Mouse (Mus musculus) lung, postnatal 10 days (tissue): Measurements from ENCODE around the gene Anapc10.
"Not testable (repeated sequence)": the region's sequence is repeated elsewhere in the genome, so short reads cannot be mapped to it uniquely, and the experiment has no call there.

Source experiments
- DNase-seq: peaks from one replicate; pipeline ENCODE4 v3.0.0; 2021

The Anapc10 gene

DNA sequence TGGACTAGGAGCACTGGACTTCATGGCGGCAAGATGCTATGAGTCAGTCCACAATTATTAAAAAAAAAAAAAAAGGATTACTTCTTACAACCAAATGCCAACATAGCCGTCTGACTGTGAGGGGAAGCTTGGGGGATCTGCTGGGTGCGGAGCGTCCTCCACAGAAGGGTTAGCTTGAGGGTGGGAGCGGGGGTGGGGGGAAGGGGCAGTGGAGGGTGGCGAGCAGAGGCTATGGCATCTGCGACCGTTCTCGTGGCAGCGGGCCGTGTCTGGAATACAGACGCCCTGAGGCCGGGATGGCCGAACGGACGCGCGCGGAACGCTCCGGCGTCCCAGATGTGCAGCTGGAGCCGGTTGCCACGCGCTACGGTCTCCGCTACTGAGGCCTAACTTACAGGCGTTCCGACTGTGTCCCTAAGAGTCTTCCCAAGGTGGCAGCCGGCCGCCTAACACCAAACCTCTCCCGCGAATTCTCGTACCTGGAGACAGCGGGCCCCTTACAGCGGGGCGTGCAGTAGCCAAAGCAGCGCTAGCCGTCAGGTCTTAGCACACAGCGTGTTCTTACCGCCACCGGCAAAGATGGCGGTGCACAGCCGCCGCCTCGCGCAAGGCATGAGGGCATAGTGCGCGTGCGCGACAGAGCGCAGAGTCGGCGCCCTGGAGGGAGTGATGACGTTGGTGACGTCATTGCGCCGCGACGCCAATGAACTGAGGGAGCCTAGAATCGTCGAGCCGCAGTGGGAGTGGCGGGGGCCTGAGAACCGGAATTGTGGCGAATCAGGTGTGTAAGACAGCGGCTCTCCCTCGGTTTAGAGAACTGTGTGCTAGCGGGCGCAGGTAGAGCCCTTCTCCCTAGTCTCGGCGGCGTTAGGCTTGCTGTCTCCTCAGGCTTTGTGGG lies at the start of gene Anapc10, which contains the start of gene Abce1:
Gene Anapc10 (plus strand): TSS at position 757 of the 898 bp plus-strand sequence.
Gene Abce1 (minus strand): TSS at position 677 of the 898 bp plus-strand sequence.
- peak; percentile 98 for DNase-seq

DNA sequence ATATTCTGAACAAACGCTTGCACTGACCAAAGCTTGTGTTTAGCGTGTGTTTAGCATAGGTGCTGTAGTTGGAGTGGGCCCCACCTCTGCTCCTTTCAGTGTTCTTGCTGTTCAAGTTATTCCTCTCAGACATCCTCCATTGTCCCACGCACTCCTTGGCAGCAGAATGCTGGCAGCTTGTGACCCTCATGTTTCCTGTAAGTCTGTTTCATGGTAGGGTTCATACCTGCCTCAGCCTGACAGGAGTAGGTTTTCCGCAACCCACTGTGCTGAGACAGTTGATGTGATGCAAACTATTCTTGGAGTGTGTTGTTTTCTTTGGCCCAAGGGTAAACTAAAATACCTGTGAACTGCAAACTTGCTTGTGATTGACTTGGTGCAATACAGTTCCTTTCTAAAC lies 35.2 kb upstream of the Anapc10 start:
- no peak for DNase-seq

DNA sequence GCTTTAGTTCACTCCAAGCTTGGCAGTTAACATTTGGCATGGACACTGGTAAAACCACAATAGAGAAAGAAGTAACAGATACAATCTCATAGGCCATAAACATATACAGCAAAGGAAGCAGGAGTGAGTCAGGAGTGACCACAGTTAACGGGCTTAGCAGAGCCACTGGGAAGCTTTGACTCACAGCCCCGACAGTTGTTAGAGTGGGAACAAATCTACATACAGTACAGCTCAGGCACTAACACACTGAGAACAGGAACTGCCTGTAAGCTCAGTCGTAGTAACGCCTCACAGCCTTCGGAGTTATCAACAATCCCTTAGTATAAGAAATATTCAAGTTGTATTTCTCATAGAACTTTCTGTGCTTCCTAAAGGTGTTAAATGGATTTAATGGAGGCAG lies 32.6 kb upstream of the Anapc10 start:
- no peak for DNase-seq

DNA sequence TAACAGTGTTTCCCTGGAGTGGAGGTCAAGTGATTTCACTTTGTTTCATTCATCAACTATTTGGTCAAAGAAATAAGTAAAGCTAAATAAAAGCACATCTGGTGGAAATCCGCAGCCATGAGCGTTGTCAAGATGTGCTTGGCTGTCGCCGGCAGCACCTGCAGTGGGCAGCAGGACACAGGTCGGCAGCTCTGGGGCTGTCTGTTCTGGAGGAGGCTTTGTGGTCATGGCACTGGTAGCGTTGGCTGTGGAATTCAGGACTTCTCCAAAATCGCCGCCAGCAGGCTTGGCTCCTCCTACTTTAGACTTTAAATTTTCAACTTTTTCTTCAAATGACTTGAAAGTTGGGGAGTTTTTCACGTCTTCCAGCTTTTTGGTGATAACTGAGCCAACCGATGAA lies 31.5 kb upstream of the Anapc10 start:
- not testable (repeated sequence) for DNase-seq

DNA sequence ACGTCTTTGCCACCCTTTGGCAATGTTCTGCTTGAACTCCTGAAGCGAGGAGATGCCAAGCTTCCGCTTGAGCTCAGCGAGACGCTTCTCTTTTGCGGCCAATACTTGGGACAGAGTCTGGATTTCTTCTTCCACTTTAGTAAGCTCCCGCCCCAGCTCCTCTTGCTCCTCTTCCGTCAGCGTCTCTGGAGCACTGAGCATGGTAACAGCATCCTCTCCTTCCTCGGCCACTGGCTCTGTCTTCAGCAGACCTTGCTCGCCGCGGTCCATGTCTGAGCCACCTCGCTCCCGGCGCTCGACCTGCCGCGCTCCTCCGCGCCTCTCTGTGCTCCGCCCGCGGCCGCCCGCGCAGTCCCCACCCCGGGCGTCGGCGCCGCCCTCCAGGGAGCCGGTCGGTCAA lies 31.1 kb upstream of the Anapc10 start:
- DNase-seq: peak; percentile 21

DNA sequence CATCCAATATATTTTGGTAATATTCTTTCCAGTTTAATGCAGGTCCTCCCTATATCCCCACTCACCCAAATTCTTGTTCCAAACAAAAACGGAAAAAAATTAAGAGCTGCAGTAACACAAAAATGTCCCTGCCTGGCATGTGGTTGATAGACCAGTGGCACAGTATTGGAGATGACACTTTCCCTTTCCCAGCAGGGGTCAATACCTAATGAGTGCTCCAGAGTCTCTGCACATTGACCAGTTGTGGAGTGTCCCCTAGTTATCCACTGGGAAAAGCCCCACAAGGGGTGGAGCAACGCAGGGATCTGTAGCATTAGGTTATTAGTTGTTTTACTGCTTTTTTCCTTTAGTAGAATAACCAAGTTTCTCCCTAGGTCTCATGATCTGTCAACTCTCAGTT lies 30.7 kb upstream of the Anapc10 start:
- DNase-seq: no peak

DNA sequence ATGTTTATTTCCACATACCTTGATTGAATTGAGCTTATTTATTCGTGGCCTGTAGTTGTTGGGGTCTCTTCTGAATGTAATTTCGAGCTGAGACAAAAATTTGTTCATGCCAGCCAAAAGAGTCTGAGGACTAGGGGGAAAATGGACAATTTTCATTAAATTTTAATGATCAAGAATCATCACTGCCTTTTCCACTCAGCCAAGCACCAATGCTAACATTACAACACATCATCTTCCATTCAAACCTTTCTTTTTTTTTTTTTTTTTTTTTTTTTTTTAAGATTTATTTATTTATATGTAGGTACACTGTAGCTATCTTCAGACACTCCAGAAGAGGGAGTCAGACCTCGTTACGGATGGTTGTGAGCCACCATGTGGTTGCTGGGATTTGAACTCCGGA lies 25.7 kb upstream of the Anapc10 start:
- not testable (repeated sequence) for DNase-seq

DNA sequence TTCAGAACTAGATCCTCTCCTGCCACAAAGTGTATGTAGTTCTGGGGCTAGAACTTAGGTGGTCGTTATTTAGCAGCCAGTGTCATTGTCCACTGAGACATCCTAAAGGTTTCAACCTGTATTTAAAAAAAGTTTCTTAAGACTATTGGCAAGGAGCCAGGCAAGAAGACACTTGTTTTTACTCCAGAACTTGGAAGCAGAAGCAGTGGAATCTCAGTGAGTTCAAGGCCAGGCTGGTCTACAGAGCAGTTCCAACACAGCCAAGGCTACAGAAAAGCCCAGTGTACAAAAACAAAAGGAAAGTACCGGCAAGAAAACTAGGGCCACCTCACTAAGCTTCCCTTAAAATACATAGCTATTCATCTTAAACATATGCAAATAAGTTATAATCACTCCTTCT lies 19.1 kb upstream of the Anapc10 start:
- DNase-seq: no peak

DNA sequence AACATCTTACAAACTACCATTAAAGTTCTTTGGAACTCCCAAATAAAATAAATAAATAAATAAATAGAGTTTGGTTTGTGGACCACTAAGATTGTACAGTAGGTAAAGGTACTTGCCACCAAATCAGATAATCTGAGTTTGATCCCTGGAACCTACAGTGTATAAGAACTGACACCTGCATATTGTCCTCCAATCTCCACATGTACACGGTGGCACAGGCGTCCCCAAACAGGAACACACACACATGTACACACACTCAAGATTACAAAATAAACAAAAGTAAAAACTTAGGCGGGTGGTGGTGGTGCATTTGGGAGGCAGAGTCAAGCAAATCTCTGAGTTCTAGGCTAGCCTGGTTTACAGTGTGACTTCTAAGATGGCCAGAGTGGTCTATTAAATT lies 4.9 kb upstream of the Anapc10 start:
- DNase-seq: no peak

DNA sequence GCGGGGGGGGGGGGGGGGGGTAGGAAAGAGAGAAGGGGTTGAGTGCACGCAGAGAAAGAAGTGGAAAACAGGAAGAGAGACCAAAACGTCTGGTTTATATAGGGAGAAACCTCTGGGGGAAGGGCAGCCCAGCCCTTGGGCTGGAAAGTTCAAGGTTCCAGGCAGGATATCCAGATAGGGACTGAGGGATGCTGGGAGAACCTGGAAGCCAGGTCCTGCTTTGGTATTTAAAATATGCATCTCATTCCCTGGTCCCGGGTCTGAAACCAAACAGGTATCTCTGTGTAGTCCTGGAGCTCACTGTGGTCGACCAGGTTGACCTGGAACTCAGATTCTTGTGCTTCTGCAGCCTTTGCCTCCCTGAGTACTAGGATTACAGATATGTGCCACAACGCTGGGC lies 1.1 kb downstream of the Anapc10 start:
- DNase-seq: no peak

DNA sequence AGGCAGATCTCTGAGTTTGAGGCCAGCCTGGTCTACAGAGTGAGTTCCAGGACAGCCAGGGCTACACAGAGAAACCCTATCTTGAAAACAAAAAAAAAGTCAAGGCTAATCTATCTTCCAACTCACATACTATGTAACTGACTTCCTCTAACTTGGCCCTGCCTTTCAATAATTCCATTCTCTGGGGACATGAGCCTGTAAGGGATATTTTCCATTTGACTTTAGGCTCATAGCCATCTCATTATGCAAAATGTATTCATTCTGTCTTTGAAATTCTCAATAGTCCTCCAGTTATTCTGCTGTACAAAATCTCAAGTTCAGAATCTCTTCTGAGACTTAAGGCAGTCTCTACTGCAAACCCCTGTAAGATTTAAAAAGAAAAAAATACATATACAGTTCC lies 9.9 kb downstream of the Anapc10 start:
- DNase-seq: no peak

DNA sequence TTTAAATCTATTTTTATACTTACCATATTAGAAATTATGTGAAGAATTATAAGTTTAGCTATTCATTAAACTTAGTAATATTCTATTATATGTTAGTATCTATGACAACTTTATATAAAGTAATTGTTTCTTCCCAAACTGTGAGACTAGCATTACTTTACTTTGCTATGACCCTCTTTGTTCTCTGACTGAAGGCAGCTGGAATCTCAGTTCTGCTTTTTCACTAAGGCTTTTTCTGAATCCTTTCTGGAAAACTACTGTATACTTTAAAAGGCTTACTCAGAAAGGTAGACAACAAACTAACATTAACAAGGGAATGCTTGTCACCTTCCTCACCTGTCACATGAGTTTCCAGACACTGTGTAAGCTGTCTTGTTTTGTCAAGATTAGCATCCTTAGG lies 11.7 kb downstream of the Anapc10 start:
- no peak for DNase-seq

DNA sequence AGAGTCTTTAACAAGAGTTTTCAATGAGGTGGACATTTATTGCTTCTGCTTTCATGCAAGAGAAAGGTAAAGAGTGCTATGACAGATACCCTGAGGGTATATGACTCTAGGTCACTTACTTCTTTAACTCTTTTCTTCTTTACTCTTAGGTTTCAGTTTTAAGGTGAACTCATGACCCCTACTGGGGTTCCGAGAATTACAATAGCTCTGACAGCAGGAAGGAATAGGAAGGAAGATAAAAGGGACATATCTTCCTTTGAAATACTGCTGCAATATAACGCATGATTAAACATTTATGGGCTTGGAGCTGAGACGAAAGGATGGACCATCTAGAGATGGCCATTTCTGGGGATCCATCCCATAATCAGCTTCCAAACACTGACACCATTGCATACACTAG lies 13.0 kb downstream of the Anapc10 start:
- DNase-seq: no peak

DNA sequence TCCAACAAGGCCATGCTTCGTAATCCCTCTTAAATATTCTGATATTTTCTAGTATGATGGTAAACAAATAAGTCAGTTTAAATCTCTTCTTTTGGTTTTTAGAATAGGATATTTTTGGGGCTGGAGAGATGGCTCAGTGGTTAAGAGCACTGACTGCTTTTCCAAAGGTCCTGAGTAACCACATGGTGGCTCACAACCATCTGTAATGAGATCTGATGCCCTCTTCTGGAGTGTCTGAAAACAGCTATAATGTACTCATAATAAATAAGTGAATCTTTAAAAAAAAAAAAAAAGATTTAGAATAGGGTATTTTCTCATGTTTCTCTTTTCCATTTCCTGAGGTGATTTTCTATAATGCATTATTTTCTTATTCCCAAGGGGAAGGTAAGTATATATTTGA lies 16.3 kb downstream of the Anapc10 start:
- DNase-seq: no peak

DNA sequence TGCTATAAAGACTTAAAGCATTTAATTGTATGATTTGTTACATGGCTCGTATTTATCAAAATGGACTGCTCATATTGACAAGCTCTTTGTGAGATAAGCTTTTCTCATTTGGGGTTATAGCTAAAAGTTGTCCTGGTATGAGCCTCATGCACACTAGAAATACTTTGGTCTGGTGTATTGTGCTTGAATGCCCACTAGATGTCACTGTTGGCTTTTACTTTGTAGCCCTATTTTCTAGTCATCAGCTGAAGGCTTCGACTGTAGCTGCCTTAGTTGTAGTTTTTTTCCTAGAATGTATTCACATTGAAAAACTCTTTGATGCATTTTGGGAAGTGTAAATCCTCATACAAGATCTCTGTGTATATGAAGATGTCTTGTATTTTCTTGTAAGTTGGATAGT lies 22.7 kb downstream of the Anapc10 start:
- peak; percentile 61 for DNase-seq

DNA sequence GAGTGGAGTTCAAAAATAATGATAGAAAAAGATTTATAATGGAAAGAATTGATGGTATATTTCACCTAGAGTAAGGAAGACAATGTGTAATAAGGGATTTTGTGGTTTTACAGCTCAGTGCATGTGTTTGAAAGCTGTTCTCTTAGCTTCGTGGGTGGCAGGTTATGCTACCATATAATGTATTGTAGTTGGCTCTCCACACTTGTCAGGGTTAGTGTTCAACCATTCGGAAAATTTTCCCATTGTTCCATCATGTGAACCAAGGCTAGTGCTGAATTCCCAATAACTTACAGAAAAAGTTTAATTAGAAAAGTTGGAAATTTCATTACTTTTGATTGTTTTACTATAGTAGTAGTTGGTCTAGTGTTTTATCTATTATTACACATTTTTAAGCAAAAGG lies 36.6 kb downstream of the Anapc10 start:
- DNase-seq: no peak

DNA sequence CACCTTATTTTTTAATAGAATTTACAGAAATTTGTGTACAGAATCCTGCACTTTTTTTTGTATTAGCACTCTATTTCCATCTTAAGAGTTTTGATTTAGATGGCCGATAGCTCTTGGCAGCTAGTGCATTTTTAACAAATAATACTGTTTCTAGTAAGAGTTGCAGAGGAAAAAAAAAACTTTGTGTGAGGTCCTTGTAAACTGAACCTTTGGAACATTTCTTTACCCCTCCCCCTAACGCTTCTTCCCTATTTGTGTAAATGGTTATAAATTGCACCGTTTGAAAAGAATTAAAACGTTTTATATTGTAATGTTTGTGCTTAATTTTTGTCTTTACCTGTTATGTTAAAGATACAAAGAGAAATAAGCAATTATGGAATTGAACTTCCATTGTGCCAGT lies 37.0 kb downstream of the Anapc10 start:
- no peak for DNase-seq

DNA sequence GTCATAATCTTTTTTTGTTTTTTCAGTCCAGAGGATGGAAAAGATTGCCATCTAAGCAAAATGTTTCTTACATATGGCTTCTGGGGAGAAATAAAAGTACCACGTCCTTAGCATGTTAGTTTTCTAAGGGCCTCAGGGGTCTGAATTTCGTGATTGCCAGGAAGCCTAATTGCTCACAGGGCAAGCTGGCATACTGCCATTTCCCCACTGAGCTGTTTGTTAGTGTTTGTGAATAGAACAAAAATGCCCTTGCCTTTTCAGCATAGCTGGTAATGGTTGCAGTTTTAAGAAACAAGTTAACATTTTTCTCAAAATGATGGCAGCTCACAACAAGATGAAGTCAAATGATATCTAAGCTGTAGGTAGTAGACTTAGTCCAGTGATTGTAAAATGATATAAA lies 38.7 kb downstream of the Anapc10 start:
- peak; percentile 13 for DNase-seq

DNA sequence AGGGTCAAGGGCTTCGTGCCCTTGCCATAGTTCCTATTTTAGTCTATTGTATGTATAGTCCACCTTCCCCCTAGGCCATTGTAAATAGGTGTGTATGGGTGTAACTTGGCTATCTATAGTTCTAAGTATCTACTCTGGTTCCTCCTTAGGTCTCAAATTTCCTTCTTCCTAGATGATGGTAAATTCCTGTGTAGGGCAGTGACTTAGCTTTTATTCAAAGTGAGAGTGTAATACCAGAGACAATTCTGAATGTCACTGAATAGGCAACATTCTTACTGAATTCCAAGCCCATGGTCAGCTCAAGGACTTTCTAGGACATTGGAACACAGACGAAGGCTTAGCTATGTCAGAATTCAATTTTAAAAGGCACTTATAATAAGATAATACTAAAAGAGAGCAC lies 83.3 kb downstream of the Anapc10 start:
- DNase-seq: not testable (repeated sequence)

DNA sequence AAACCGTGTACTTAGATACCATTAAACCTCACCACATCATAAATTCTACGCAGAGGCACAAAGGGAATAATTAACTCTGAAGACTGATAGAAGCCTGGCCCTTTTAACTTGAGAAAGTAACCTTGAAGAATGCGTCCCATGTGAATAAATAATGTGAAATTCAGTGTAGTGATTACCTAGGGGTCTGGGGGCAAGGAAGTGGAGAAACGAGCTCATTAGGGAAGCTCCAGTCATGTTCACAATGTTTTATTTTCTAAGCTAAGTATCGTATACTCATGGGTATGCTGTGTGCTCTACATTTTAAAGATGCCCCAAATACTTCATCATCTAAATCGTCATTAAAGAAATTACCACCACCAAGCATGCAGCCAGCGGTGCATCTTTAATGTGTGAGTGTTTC lies 85.1 kb downstream of the Anapc10 start:
- DNase-seq: no peak

DNA sequence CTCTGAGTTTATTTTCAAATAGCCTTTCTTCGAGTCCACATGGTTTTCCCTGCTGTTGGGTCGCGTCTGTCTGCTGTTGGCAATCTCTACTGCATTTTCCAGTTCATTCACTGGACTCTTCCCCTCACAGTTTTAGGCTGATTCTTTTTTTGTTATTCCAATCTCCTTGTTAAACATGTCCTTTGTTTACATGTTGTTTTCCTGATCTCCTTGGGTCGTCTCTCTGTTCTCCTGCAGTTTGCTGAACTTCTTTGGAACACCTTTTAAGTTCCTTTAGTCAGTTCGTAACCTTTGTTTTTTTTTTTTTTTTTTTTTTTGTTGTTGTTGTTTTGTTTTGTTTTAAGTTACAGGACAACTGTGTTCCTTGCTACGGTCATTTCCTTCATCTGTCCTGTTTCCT lies 92.9 kb downstream of the Anapc10 start:
- no peak for DNase-seq

DNA sequence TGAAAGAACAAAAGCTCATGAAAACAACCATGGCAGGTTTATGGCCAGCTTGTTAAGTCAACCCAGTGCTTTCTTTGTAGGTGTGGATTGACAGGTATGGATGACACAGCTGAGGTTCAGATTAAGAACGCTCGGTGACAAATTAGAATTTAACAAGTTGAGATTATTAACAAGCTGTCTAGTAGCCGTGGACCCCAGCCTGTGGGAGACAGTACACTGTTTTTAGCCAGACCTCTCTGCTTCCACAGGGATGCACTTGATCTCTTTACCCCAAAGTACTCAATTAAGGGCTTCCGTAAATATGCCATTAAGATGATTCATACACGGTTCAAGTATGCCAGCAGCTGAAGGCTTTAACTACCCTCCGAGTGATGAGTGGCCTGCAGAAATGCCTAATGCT lies 95.4 kb downstream of the Anapc10 start:
- no peak for DNase-seq

DNA sequence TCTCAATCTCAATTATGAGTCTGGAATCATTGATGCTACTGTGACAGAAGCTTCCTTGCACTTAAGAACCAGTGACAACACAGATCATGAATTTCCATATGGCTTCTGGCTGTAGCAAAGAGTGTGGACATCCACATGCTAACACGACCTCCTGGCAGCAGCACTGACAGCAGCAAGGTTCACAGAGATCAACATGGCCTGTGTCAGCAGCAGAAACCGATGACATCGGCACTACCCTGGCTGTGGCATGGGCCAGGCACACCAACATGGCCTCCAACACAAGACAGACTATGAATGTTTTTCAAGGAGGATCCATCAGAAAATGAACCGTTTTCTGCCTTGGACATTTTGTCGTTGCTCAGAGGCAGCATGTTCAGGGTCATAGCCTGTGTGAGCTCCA lies 114.9 kb downstream of the Anapc10 start:
- DNase-seq: no peak
